Mouse (Mus musculus) C2C12 (cell line): ENCODE data around the gene Dab2ip. TPM values are rescaled to one million over a fixed set of nuclear protein-coding genes. Genes with fewer than 3 reads are reported as not detected.

Source experiments
- H3K27me3 ChIP-seq: one replicate; pipeline ENCODE4 v1.6.1; 2011; ENCODE audit not compliant: control insufficient read depth, insufficient read depth, insufficient read length
- H3K36me3 ChIP-seq: one replicate; pipeline ENCODE4 v1.6.1; 2011; ENCODE audit not compliant: control insufficient read depth, insufficient read depth
- H3K4me3 ChIP-seq: one replicate; pipeline ENCODE4 v1.5.1; 2011; ENCODE audit warnings: mild to moderate bottlenecking, control low read depth; ENCODE audit not compliant: poor library complexity, insufficient read depth, severe bottlenecking
- H3K79me2 ChIP-seq: one replicate; pipeline ENCODE4 v1.6.1; 2011; ENCODE audit not compliant: control insufficient read depth, insufficient read depth
- H3K79me3 ChIP-seq: one replicate; pipeline ENCODE4 v1.6.1; 2011; ENCODE audit warnings: low read depth, control low read depth
- H3ac ChIP-seq: one replicate; pipeline ENCODE3; 2011; ENCODE audit warnings: low read depth; ENCODE audit not compliant: control insufficient read depth, insufficient read length
- CEBPB ChIP-seq: IDR thresholded peaks from one replicate; pipeline ENCODE4 v1.6.1; 2011; ENCODE audit warnings: low read depth, mild to moderate bottlenecking, control low read depth, moderate library complexity
- CTCF ChIP-seq: IDR thresholded peaks from one replicate; pipeline ENCODE4 v1.5.1; 2011; ENCODE audit not compliant: control insufficient read depth, insufficient read depth, insufficient read length
- FOSL1 ChIP-seq: IDR thresholded peaks from one replicate; pipeline ENCODE4 v1.8.0; 2011; ENCODE audit warnings: mild to moderate bottlenecking, low read length; ENCODE audit not compliant: poor library complexity, insufficient read depth, severe bottlenecking
- MAX ChIP-seq: IDR thresholded peaks from one replicate; pipeline ENCODE4 v1.6.1; 2011; ENCODE audit warnings: mild to moderate bottlenecking, control low read depth
- MYOD1 ChIP-seq: IDR thresholded peaks from one replicate; pipeline ENCODE4 v1.6.1; 2011; ENCODE audit warnings: low read depth; ENCODE audit not compliant: control insufficient read depth, insufficient read length
- MYOG ChIP-seq: IDR thresholded peaks from one replicate; pipeline ENCODE4 v1.6.1; 2011; ENCODE audit not compliant: control insufficient read depth, insufficient read length; ENCODE audit errors: extremely low read depth
- USF1 ChIP-seq: IDR thresholded peaks from one replicate; pipeline ENCODE4 v1.6.1; 2011; ENCODE audit warnings: low read depth, mild to moderate bottlenecking, control low read depth, moderate library complexity
- polyA plus RNA-seq: library from polyadenylated mRNA; unstranded; fragments of >200 nt; fragmentation: generic; extraction: Trizol; gene quantifications from one replicate; pipeline ENCODE4 v1.2.1, GENCODE M21; 2012; ENCODE audit warnings: missing spikeins

Gene Dab2ip
- polyA plus RNA-seq, 1 experiment = 27.9 TPM

- H3ac ChIP-seq = no peak overlapping the region
- no peak overlapping the region for H3K4me3 ChIP-seq
- H3K27me3 ChIP-seq = no peaks in the 10 kb centered on the region
- H3K79me3 ChIP-seq = no peaks in the 10 kb centered on the region
- H3K36me3 ChIP-seq = peaks cover 47% of the 10 kb centered on the region
- TF ChIP-seq CTCF = no peak
- no peak for TF ChIP-seq MYOG
- TF ChIP-seq MAX = no peak
- TF ChIP-seq USF1 = no peak
- no peak for TF ChIP-seq MYOD1
- no peak for TF ChIP-seq FOSL1
- no peak for TF ChIP-seq CEBPB
- H3K79me2 ChIP-seq = no peaks in the 10 kb centered on the region
Measured at GRCm38 (mm10) chr2:35715485-35715884, 157.4 kb downstream of the Dab2ip start.

GRCm38 (mm10) chr2:35716175-35716574 is 158.1 kb downstream of the Dab2ip start:
- Histone ChIP-seq H3K36me3 (peaks cover 48% of the 10 kb centered on the region), H3K79me2 (no peaks in the 10 kb centered on the region), H3K27me3 (no peaks in the 10 kb centered on the region), H3ac (no peak overlapping the region), H3K4me3 (no peak overlapping the region), H3K79me3 (no peaks in the 10 kb centered on the region)
- TF ChIP-seq FOSL1 (no peak), MYOG (no peak), CTCF (no peak), MAX (no peak), MYOD1 (no peak), CEBPB (no peak), USF1 (no peak)

GRCm38 (mm10) chr2:35718003-35718500 is 160.0 kb downstream of the Dab2ip start:
- TF ChIP-seq MYOD1 (no peak), MAX (no peak), FOSL1 (no peak), MYOG (no peak), USF1 (no peak), CEBPB (no peak), CTCF (no peak)
- peaks cover 36% of the 10 kb centered on the region for H3K36me3 ChIP-seq
- H3K79me2 ChIP-seq = no peaks in the 10 kb centered on the region
- H3K27me3 ChIP-seq = no peaks in the 10 kb centered on the region
- H3K79me3 ChIP-seq = no peaks in the 10 kb centered on the region
- no peak overlapping the region for H3ac ChIP-seq
- H3K4me3 ChIP-seq = no peak overlapping the region

GRCm38 (mm10) chr2:35718662-35719061 is 160.6 kb downstream of the Dab2ip start:
- peaks cover 36% of the 10 kb centered on the region for H3K36me3 ChIP-seq
- no peaks in the 10 kb centered on the region for H3K27me3 ChIP-seq
- no peaks in the 10 kb centered on the region for H3K79me2 ChIP-seq
- H3K79me3 ChIP-seq = no peaks in the 10 kb centered on the region
- H3K4me3 ChIP-seq = no peak overlapping the region
- no peak for TF ChIP-seq MYOG
- TF ChIP-seq MYOD1 = no peak
- TF ChIP-seq CEBPB = no peak
- no peak for TF ChIP-seq MAX
- no peak for TF ChIP-seq FOSL1
- H3ac ChIP-seq = no peak overlapping the region

- TF ChIP-seq CEBPB = no peak
- TF ChIP-seq MAX = no peak
- no peak for TF ChIP-seq MYOG
- TF ChIP-seq FOSL1 = no peak
- no peak for TF ChIP-seq CTCF
- TF ChIP-seq MYOD1 = no peak
- no peak for TF ChIP-seq USF1
- Histone ChIP-seq H3K27me3 (no peaks in the 10 kb centered on the region), H3K36me3 (peaks cover 41% of the 10 kb centered on the region), H3K79me3 (no peaks in the 10 kb centered on the region), H3K4me3 (no peak overlapping the region), H3K79me2 (no peaks in the 10 kb centered on the region), H3ac (no peak overlapping the region)
Measured at GRCm38 (mm10) chr2:35719230-35720005, 161.4 kb downstream of the Dab2ip start.

- Histone ChIP-seq H3K79me2 (no peaks in the 10 kb centered on the region), H3K4me3 (no peak overlapping the region), H3ac (no peak overlapping the region), H3K27me3 (no peaks in the 10 kb centered on the region), H3K36me3 (peaks cover 41% of the 10 kb centered on the region), H3K79me3 (no peaks in the 10 kb centered on the region)
- TF ChIP-seq MAX (no peak), FOSL1 (no peak), USF1 (no peak)
Measured at GRCm38 (mm10) chr2:35720104-35720503, 162.0 kb downstream of the Dab2ip start.
